Mouse (Mus musculus) G1E (cell line): ENCODE measurements around the gene Cmah. TPM values are rescaled to one million over a fixed set of nuclear protein-coding genes. Genes with fewer than 3 reads are reported as not detected.

Source experiments
- ATAC-seq: 2 replicates; pipeline ENCODE4 v1.8.0; 2016; ENCODE audit warnings: mild to moderate bottlenecking; ENCODE audit not compliant: insufficient number of reproducible peaks, poor library complexity, low FRiP score, severe bottlenecking; ENCODE audit errors: extremely low read depth
- DNase-seq: peaks from one replicate; pipeline ENCODE4 v3.0.0; 2012; ENCODE audit warnings: low spot score
- H3K27me3 ChIP-seq: 2 replicates; pipeline ENCODE4 v1.6.1; 2012; ENCODE audit warnings: mild to moderate bottlenecking, low read length, inconsistent platforms; ENCODE audit not compliant: insufficient read depth
- H3K36me3 ChIP-seq: replicated peaks from 2 replicates; pipeline ENCODE3; 2012; ENCODE audit warnings: mild to moderate bottlenecking, inconsistent platforms
- H3K4me1 ChIP-seq: 2 replicates; pipeline ENCODE4 v1.6.1; 2012; ENCODE audit warnings: low read depth, low read length, inconsistent platforms, mixed read lengths; ENCODE audit not compliant: insufficient read depth
- H3K4me3 ChIP-seq: 2 replicates; pipeline ENCODE4 v1.5.1; 2012; ENCODE audit warnings: low read depth, mild to moderate bottlenecking, inconsistent platforms, low read length, moderate library complexity, mixed read lengths
- H3K9me3 ChIP-seq: replicated peaks from 2 replicates; pipeline ENCODE4 v1.6.1; 2012; ENCODE audit warnings: inconsistent platforms
- CTCF ChIP-seq: IDR thresholded peaks from 2 replicates; pipeline ENCODE4 v1.5.1; 2012; ENCODE audit warnings: low read depth, low read length, inconsistent platforms, mixed read lengths
- GATA1 ChIP-seq: IDR thresholded peaks from 2 replicates; pipeline ENCODE4 v1.6.1; 2012; ENCODE audit warnings: borderline replicate concordance, low read length, inconsistent platforms, mixed read lengths
- GATA2 ChIP-seq: IDR thresholded peaks from 2 replicates; pipeline ENCODE4 v1.6.1; 2012; ENCODE audit warnings: low read depth, low read length, inconsistent platforms, borderline replicate concordance
- POLR2AphosphoS5 ChIP-seq: IDR thresholded peaks from 2 replicates; pipeline ENCODE4 v1.6.1; 2012; ENCODE audit warnings: low read depth, low read length, inconsistent platforms; ENCODE audit not compliant: insufficient replicate concordance
- TAL1 ChIP-seq: conservative IDR thresholded peaks from 2 replicates; pipeline ENCODE4 v1.6.1; 2012; ENCODE audit warnings: low read depth, low read length, inconsistent platforms, mixed read lengths
- polyA plus RNA-seq: library from polyadenylated mRNA; stranded (reverse); fragments of >175 nt; gene quantifications from 2 replicates; pipeline ENCODE4 v1.2.3, GENCODE M21; 2012
- total RNA-seq, 2 experiments: library from RNA; stranded (forward) in 1 of 2; stranded (reverse) in 1 of 2; fragments of 200-1000 nt in 1 of 2; fragments of >200 nt in 1 of 2; fragmentation: Nextera tagmentation in 1 of 2; gene quantifications; 2 replicates each; pipeline ENCODE4 v1.2.3; 2014 to 2017

Gene Cmah
- total and polyA plus RNA-seq, 3 experiments: 0.16 to 0.23 TPM; not detected in 1

GRCm38 (mm10) chr13:24338343-24338861, 11.2 kb downstream of the Cmah start:
- DNase-seq (no peak), ATAC-seq (no peak)
- H3K4me1 ChIP-seq: no peaks in the 10 kb centered on the region
- no peak overlapping the region for H3K4me3 ChIP-seq
- no peaks in the 10 kb centered on the region for H3K27me3 ChIP-seq
- TF ChIP-seq TAL1: no peak
- TF ChIP-seq POLR2AphosphoS5: no peak
- TF ChIP-seq GATA2: no peak
- TF ChIP-seq GATA1: no peak
- no peaks in the 10 kb centered on the region for H3K36me3 ChIP-seq
- no peaks in the 10 kb centered on the region for H3K9me3 ChIP-seq

GRCm38 (mm10) chr13:24339907-24340306, 12.7 kb downstream of the Cmah start:
- DNase-seq: no peak
- Histone ChIP-seq H3K9me3 (no peaks in the 10 kb centered on the region), H3K27me3 (no peaks in the 10 kb centered on the region), H3K36me3 (no peaks in the 10 kb centered on the region), H3K4me1 (no peaks in the 10 kb centered on the region), H3K4me3 (no peak overlapping the region)
- ATAC-seq: no peak
- TF ChIP-seq CTCF (no peak), TAL1 (no peak), GATA1 (no peak), GATA2 (no peak), POLR2AphosphoS5 (no peak)

- H3K4me1 ChIP-seq: no peaks in the 10 kb centered on the region
- no peaks in the 10 kb centered on the region for H3K27me3 ChIP-seq
- TF ChIP-seq GATA2 (no peak), POLR2AphosphoS5 (no peak), TAL1 (no peak), CTCF (no peak), GATA1 (no peak)
- no peak for DNase-seq
- H3K9me3 ChIP-seq: no peaks in the 10 kb centered on the region
- no peak for ATAC-seq
- no peaks in the 10 kb centered on the region for H3K36me3 ChIP-seq
- no peak overlapping the region for H3K4me3 ChIP-seq
Measured at GRCm38 (mm10) chr13:24340462-24340861, 13.3 kb downstream of the Cmah start.

GRCm38 (mm10) chr13:24342091-24342490, 14.9 kb downstream of the Cmah start:
- TF ChIP-seq GATA1 (no peak), GATA2 (no peak), TAL1 (no peak), CTCF (no peak), POLR2AphosphoS5 (no peak)
- ATAC-seq (no peak), DNase-seq (no peak)
- Histone ChIP-seq H3K27me3 (no peaks in the 10 kb centered on the region), H3K36me3 (no peaks in the 10 kb centered on the region), H3K4me1 (no peaks in the 10 kb centered on the region), H3K4me3 (no peak overlapping the region), H3K9me3 (no peaks in the 10 kb centered on the region)

GRCm38 (mm10) chr13:24353004-24353403, 25.8 kb downstream of the Cmah start:
- TF ChIP-seq POLR2AphosphoS5 (no peak), CTCF (no peak), GATA2 (no peak), GATA1 (no peak), TAL1 (no peak)

GRCm38 (mm10) chr13:24354751-24355150, 27.5 kb downstream of the Cmah start:
- H3K9me3 ChIP-seq: no peaks in the 10 kb centered on the region
- H3K27me3 ChIP-seq: peaks cover 4% of the 10 kb centered on the region; the same call in 1 of the 2 replicates
- DNase-seq (no peak), ATAC-seq (no peak)
- no peak for TF ChIP-seq GATA1
- no peak for TF ChIP-seq GATA2
- TF ChIP-seq CTCF: no peak
- no peak for TF ChIP-seq POLR2AphosphoS5
- TF ChIP-seq TAL1: no peak
- H3K36me3 ChIP-seq: no peaks in the 10 kb centered on the region
- H3K4me1 ChIP-seq: no peaks in the 10 kb centered on the region
- no peak overlapping the region for H3K4me3 ChIP-seq

More at GRCm38 (mm10) chr13:24353004-24353403, 25.8 kb downstream of the Cmah start:
- ATAC-seq (no peak), DNase-seq (no peak)
- Histone ChIP-seq H3K27me3 (no peaks in the 10 kb centered on the region), H3K36me3 (no peaks in the 10 kb centered on the region), H3K4me3 (no peak overlapping the region), H3K4me1 (no peaks in the 10 kb centered on the region), H3K9me3 (no peaks in the 10 kb centered on the region)
